Mouse (Mus musculus) brain, embryonic 14.5 days (tissue): ENCODE results near the gene Gm11985.

Experiments
- CTCF ChIP-seq: fragments of 200-500 bp; IDR thresholded peaks from 2 replicates; pipeline ENCODE4 v1.5.1; 2012; ENCODE audit warnings: inconsistent platforms, mild to moderate bottlenecking, moderate library complexity, borderline replicate concordance; ENCODE audit not compliant: insufficient read depth, insufficient read length; ENCODE audit errors: extremely low read depth
- POLR2A ChIP-seq: fragments of 200-500 bp; IDR thresholded peaks from 2 replicates; pipeline ENCODE4 v1.6.1; 2012; ENCODE audit warnings: mild to moderate bottlenecking, inconsistent platforms, borderline replicate concordance; ENCODE audit not compliant: poor library complexity, insufficient read depth, insufficient read length, severe bottlenecking; ENCODE audit errors: extremely low read depth

- no peak for TF ChIP-seq CTCF
- no peak for TF ChIP-seq POLR2A
Observed at GRCm38 (mm10) chr11:7203846-7204245, 15.5 kb upstream of the Gm11985 start.
